Mouse (Mus musculus) olfactory bulb, adult 2 months (tissue): ENCODE measurements at regions not wholly inside any gene's neighbourhood (a gene's known extent, or its start where the extent isn't known, plus 50 kb on each side); places are given as distances from the start of the nearest gene placed in this dataset.

Experiments
- H3K27ac ChIP-seq: fragments of 200-500 bp; 2 replicates; pipeline ENCODE4 v1.5.1; 2012; ENCODE audit warnings: low read depth, low read length; ENCODE audit not compliant: insufficient read depth
- H3K4me1 ChIP-seq: fragments of 200-500 bp; 2 replicates; pipeline ENCODE4 v1.6.1; 2012; ENCODE audit warnings: low read length; ENCODE audit not compliant: control insufficient read depth, insufficient read depth
- H3K4me3 ChIP-seq: fragments of 200-500 bp; 2 replicates; pipeline ENCODE4 v1.5.1; 2012; ENCODE audit warnings: mild to moderate bottlenecking, low read depth, low read length, moderate library complexity; ENCODE audit not compliant: insufficient read depth
- CTCF ChIP-seq: fragments of 200-500 bp; IDR thresholded peaks from 2 replicates; pipeline ENCODE4 v1.5.1; 2012; ENCODE audit warnings: low read depth, mild to moderate bottlenecking, low read length, moderate library complexity; ENCODE audit not compliant: insufficient read depth
- POLR2A ChIP-seq: fragments of 200-500 bp; IDR thresholded peaks from 2 replicates; pipeline ENCODE4 v1.6.1; 2012; ENCODE audit warnings: mild to moderate bottlenecking, low read depth, low read length, moderate library complexity; ENCODE audit not compliant: insufficient read depth
- WGBS: fragments of 180-500 bp; shearing (Covaris S2); methylation state at CpG from one replicate; pipeline ENCODE4 v1.1.7; 2018; 5-methylcytosine and 5-hydroxymethylcytosine counted together

DNA sequence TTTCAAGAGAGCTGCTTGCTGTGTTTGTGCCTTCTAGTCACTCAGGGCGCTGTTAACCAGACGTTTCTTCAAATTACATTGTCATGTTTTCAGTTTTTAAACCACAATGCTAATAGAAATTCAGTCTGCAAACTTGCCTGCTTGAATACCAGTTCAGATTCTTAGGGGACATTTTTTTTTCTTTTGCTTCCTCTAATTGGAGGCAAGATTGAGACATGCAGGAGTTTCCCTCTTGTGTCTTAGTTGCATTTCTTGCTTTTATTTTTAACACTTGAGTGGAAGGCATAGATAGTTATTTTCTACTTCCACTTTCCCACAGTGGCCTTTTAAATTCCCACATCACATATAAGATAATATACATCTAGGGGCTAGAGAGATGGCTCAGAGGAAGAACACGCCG is 246.8 kb downstream of the Grpr start:
- Histone ChIP-seq H3K27ac (no peak overlapping the region), H3K4me3 (no peak overlapping the region), H3K4me1 (no peaks in the 10 kb centered on the region)
- TF ChIP-seq POLR2A (no peak), CTCF (no peak)
- 79% methylated on average over 4 of the region's 4 CpGs for WGBS

DNA sequence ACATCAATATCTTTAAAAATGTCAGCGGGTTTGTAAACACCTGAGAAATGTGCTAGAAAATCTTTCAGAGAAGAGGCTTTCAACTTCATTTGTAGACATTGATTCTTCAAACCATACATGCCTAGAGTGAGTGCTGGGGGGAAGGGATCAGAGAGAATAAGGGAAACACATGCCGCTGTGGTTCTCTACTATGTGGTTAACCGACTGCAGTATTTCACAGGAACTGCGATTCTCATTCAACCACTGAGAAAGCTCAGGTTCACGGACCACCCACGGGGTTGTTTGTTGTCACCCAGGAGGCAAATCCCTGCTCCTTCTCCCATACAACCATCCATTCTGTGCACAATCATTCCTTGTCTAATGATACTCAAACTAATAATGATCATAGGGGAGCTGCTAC is 248.4 kb downstream of the Grpr start:
- no peak overlapping the region for H3K4me3 ChIP-seq
- no peak overlapping the region for H3K27ac ChIP-seq
- TF ChIP-seq CTCF (no peak), POLR2A (no peak)
- no peaks in the 10 kb centered on the region for H3K4me1 ChIP-seq
- 86% methylated on average over 6 of the region's 6 CpGs for WGBS

DNA sequence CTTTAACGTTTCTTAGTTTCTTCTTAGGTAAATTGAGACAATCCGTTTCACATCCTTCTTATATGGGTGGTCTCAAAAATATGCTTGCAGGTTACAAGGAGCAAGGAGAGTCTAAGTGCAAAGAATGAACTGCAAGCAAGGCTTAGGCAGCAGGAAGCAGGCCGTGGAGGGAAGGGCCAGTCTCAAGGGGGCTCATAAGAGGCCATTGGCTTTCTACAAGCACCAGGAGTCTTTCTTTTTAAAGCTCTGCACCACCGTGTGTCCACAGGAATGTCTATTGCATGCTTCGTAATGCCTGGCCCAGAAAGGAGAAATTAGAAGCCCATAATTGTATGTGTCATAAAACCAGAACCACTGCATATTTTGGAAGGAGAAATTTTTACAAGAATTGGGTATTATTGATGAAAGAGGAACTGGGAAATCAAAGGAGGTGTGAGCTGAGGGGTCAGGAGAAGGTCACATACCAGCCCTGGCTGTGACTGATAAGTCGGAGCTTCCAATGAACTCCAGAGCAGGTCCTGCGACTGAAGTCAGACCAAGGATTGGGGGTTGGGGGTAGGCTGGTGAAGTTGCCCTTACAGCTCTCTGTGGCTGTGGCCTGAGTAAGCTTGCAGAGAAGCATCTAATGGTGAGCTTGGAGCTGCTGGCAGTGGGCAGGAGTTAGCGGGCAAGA is 252.4 kb downstream of the Grpr start:
- no peak overlapping the region for H3K27ac ChIP-seq
- no peaks in the 10 kb centered on the region for H3K4me1 ChIP-seq
- no peak overlapping the region for H3K4me3 ChIP-seq
- WGBS, result 75% methylated on average over 8 of the region's 8 CpGs
- no peak for TF ChIP-seq POLR2A
- TF ChIP-seq CTCF, result no peak

DNA sequence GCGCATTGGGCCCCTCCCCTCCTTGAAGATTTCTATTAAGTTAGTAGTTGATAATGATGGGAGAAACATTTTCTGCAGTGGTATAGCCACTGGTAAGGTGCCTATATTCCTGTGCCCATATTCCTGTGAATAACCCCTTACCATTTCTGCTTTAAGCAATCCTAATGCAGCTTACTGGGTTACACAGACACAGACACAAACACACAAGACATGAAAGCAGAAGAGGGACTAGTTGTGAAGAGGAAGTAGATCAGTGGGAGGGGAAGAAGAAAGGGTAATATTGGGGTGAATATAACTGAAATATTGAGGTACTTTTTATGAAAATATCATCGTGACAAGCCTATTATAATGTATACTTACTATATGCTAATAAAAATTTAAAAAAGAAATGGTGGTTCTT is 288.2 kb downstream of the Grpr start:
- no peak overlapping the region for H3K4me3 ChIP-seq
- H3K4me1 ChIP-seq, result no peaks in the 10 kb centered on the region
- TF ChIP-seq CTCF (no peak), POLR2A (no peak)
- 90% methylated on average over 2 of the region's 2 CpGs for WGBS
- no peak overlapping the region for H3K27ac ChIP-seq

DNA sequence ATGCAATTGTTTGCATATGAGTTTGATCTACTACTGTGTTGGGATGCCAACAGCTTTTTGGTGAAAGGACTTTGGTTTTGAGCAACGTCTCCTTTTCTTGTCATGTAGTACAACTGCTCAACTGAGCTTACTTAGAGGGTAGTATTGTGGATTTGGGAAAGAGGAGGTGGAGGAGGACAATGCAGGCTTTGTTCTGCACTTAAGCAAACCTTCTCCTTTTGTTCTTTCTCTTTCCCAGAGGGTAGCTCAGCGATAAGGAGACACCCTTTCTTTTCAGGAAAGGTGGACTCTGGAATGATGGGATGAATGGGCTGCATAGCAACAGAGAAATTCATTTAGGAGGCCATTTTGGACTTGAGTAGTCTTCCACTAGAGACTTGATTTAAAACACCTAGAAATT is 288.6 kb upstream of the S100g start:
- H3K4me1 ChIP-seq, result no peaks in the 10 kb centered on the region
- H3K27ac ChIP-seq, result no peak overlapping the region
- TF ChIP-seq CTCF, result no peak
- TF ChIP-seq POLR2A, result no peak
- H3K4me3 ChIP-seq, result no peak overlapping the region
- WGBS, result 36% methylated on average over 2 of the region's 2 CpGs

DNA sequence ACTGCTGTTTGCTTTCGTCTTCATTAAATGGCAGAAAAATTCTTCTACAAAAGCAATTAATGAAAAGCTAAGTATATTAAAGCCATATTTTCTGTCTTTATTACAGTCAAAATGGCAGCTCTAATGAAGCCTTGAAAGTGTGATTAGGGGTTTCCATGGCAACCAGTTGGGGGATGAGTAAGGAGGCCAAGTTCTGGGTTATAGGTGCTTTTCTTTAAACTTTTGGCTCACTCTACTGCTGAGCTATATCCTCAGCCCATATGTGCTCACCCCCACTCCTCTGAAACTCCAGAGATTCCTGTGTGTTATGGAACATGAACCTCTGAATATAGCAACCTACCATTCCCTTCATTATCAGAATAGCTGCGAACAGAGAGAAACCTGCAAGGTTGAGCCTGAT is 240.9 kb upstream of the S100g start:
- Histone ChIP-seq H3K4me3 (no peak overlapping the region), H3K4me1 (no peaks in the 10 kb centered on the region), H3K27ac (no peak overlapping the region)
- no peak for TF ChIP-seq POLR2A
- no peak for TF ChIP-seq CTCF
- WGBS, result 87% methylated on average over 2 of the region's 2 CpGs

DNA sequence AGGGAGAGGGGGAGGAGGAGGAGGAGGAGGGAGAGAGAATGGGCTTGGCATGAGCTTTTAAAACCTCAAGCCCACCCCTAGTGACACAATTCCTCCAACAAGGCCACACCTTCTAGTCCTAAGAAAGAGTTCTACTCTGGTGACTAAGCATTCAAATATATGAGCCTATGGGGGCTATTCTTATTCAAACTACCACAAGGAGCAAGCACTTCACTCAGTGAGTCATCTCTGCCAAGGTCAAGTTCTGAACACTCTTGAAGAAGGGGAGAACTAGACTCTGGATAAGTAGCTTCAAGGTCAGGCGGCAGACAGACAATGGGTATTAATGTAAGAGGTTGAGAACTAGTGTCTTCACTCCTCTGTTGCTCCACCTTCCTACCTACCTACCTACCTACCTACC is 239.0 kb upstream of the S100g start:
- TF ChIP-seq CTCF, result no peak
- TF ChIP-seq POLR2A, result no peak
- WGBS, result 95% methylated on average over 1 of the region's 1 CpGs
- Histone ChIP-seq H3K4me3 (no peak overlapping the region), H3K27ac (no peak overlapping the region), H3K4me1 (no peaks in the 10 kb centered on the region)

DNA sequence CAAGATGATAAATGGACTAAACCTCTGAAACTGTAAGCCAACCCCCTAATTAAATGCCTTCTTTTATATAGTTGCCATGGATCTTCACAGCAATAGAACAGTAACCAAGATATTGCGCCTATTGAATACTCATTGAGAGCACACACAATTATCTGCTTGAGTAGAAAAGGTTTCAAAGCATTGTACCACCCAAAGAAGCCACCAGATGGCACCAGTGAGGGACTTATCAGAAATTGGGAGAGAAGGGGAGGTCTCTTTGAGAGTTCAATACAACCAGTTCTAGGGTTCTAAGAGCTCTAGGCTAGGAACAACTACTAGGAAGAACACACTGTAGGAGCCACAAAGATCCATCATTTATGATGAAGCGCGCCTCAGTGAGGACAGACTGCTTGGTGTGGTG is 217.2 kb upstream of the S100g start:
- no peak overlapping the region for H3K27ac ChIP-seq
- H3K4me1 ChIP-seq, result no peaks in the 10 kb centered on the region
- H3K4me3 ChIP-seq, result no peak overlapping the region
- no peak for TF ChIP-seq CTCF
- WGBS, result 94% methylated on average over 3 of the region's 3 CpGs

DNA sequence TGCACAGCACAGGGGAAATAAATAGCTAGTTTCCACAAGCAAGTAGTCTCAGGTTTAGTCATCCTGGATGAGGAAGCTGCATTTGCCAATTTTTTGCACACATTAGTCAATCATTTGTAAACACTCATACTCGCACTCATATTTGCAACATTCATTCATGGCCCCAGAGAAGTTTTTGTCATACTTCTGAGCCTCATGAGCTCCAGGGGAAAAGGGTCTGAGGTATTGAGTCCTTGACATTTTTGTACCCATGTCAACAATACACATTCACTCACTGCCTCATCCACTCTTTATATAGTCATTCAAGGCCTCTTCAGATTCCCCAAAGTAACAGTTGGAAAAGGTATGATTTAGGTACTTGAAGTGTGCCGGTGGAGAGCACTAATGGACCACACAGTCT is 200.4 kb upstream of the S100g start:
- WGBS, result 96% methylated on average over 2 of the region's 2 CpGs
- H3K4me1 ChIP-seq, result no peaks in the 10 kb centered on the region
- no peak for TF ChIP-seq POLR2A
- TF ChIP-seq CTCF, result no peak
- H3K4me3 ChIP-seq, result no peak overlapping the region
- H3K27ac ChIP-seq, result no peak overlapping the region

DNA sequence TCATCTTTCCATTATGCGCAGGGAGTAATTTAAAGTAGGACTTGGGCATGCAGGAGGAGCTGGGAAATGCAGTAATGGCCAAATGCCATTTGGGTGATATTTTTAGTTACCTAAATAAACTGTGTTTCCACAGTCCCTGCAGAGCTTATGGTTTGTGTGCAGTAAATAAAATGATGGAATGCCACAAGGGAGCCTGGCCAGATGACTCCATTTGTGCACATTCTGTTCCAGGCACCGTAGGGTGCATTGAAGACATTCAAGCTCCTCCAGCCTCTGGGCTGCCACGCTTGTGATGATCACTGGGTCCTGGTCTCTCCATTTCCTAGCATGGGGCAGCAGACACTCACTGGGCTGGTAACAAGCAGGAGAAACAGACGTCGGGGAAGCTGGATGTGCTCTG is 190.9 kb upstream of the S100g start:
- Histone ChIP-seq H3K4me1 (no peaks in the 10 kb centered on the region), H3K27ac (no peak overlapping the region), H3K4me3 (no peak overlapping the region)
- no peak for TF ChIP-seq CTCF
- TF ChIP-seq POLR2A, result no peak
- 71% methylated on average over 5 of the region's 5 CpGs for WGBS
